Mouse (Mus musculus): ENCODE results near the gene Pik3r2. TPM values are rescaled to one million over a fixed set of nuclear protein-coding genes. Genes with fewer than 3 reads are reported as not detected.

The Pik3r2 gene
- polyA plus RNA-seq, 1 experiment from 2014 or later = 77.3 TPM

- no peaks in the 10 kb centered on the region for H3K36me3 ChIP-seq (ENCODE audit: insufficient read depth, low read length)
- no peak overlapping the region for H3K27ac ChIP-seq (ENCODE audit: low read length)
- H3K27me3 ChIP-seq (ENCODE audit: insufficient read depth, low read length) = peaks cover 57% of the 10 kb centered on the region
- H3K4me3 ChIP-seq (ENCODE audit: low read length) = no peak overlapping the region
- H3K4me2 ChIP-seq (replicated peaks; ENCODE audit: low read depth, low read length) = no peak overlapping the region
- H3K9ac ChIP-seq (replicated peaks; ENCODE audit: low read length) = no peak overlapping the region
- ATAC-seq (ENCODE audit: low FRiP score, low TSS enrichment) = no peak
- no peaks in the 10 kb centered on the region for H3K9me3 ChIP-seq (ENCODE audit: low read length)
- 46% methylated on average over 9 of the region's 9 CpGs for WGBS
- H3K4me1 ChIP-seq (ENCODE audit: insufficient read depth, low read length) = peaks cover 23% of the 10 kb centered on the region
Measured at GRCm38 (mm10) chr8:70746676-70747075, 29.8 kb downstream of the Pik3r2 start.

DNA sequence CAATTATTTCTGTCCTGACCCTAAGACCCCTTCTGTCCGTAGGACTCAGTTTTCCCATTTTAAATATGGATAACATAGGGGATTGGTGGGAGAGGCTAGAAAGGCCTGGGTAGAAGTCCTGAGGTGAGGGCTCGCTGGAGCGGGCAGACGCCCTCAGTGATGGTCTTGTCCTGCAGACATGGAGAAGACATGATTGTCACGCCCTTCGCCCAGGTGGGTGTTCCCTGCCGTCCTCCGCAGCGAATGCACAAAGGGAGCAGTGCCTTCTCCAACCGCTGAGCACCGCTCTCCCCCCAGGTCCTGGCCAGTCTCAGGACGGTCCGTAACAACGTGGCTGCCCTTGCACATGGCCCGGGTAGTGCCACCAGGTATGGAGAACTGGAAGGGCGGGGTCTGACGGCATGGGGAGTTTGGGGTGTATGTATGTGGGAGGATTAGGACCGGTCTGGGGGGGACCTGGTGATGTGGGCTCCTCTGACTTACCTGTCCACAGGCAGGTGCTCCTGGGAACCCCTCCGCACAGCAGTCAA lies 30.8 kb downstream of the Pik3r2 start:
- peaks cover 23% of the 10 kb centered on the region for H3K4me1 ChIP-seq (ENCODE audit: insufficient read depth, low read length)
- H3K4me3 ChIP-seq (ENCODE audit: low read length) = no peak overlapping the region
- no peak overlapping the region for H3K4me2 ChIP-seq (replicated peaks; ENCODE audit: low read depth, low read length)
- H3K27me3 ChIP-seq (ENCODE audit: insufficient read depth, low read length) = peaks cover 64% of the 10 kb centered on the region
- no peaks in the 10 kb centered on the region for H3K9me3 ChIP-seq (ENCODE audit: low read length)
- 53% methylated on average over 19 of the region's 19 CpGs for WGBS
- no peak overlapping the region for H3K27ac ChIP-seq (ENCODE audit: low read length)
- H3K9ac ChIP-seq (replicated peaks; ENCODE audit: low read length) = no peak overlapping the region
- ATAC-seq (ENCODE audit: low FRiP score, low TSS enrichment) = no peak
- H3K36me3 ChIP-seq (ENCODE audit: insufficient read depth, low read length) = no peaks in the 10 kb centered on the region

DNA sequence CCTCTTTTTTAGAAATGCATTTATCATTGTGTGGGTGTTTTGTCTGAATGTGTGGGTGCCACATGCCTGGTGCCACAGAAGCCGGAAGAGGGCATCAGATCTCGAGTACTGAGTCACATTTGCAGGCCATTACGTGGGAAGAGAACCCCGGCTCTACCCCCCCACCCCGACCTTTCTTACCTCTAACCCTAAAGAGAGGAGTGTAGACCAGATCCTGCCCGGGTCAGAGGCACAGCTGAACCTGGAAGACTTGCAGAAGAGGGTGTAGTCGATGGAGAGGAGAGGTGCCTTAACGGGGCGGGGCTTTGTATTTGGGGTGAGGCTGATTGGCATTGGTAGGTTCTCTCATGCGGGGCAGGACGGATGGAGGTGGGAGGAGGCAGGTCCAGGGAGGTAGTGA lies 31.7 kb downstream of the Pik3r2 start:
- Histone ChIP-seq H3K9ac (replicated peaks; ENCODE audit: low read length) (no peak overlapping the region), H3K36me3 (ENCODE audit: insufficient read depth, low read length) (no peaks in the 10 kb centered on the region), H3K4me3 (ENCODE audit: low read length) (no peak overlapping the region), H3K4me2 (replicated peaks; ENCODE audit: low read depth, low read length) (no peak overlapping the region; the same call in 1 of the 2 replicates), H3K9me3 (ENCODE audit: low read length) (no peaks in the 10 kb centered on the region), H3K27me3 (ENCODE audit: insufficient read depth, low read length) (peaks cover 64% of the 10 kb centered on the region), H3K4me1 (ENCODE audit: insufficient read depth, low read length) (peaks cover 23% of the 10 kb centered on the region), H3K27ac (ENCODE audit: low read length) (no peak overlapping the region)
- WGBS = 43% methylated on average over 11 of the region's 11 CpGs
- no peak for ATAC-seq (ENCODE audit: low FRiP score, low TSS enrichment)

GRCm38 (mm10) chr8:70743656-70744590 lies 32.6 kb downstream of the Pik3r2 start:
- peak; percentile 20 for ATAC-seq (ENCODE audit: low FRiP score, low TSS enrichment)
- no peaks in the 10 kb centered on the region for H3K9me3 ChIP-seq (ENCODE audit: low read length)
- peaks cover 23% of the 10 kb centered on the region for H3K4me1 ChIP-seq (ENCODE audit: insufficient read depth, low read length)
- no peaks in the 10 kb centered on the region for H3K36me3 ChIP-seq (ENCODE audit: insufficient read depth, low read length)
- no peak overlapping the region for H3K27ac ChIP-seq (ENCODE audit: low read length)
- H3K4me2 ChIP-seq (replicated peaks; ENCODE audit: low read depth, low read length) = peak overlapping the region; percentile 59
- peak overlapping the region; percentile 38 for H3K4me3 ChIP-seq (ENCODE audit: low read length)
- peak overlapping the region; percentile 58 for H3K9ac ChIP-seq (replicated peaks; ENCODE audit: low read length)
- WGBS = 4% methylated on average over 48 of the region's 48 CpGs
- H3K27me3 ChIP-seq (ENCODE audit: insufficient read depth, low read length) = peaks cover 64% of the 10 kb centered on the region

- H3K4me2 ChIP-seq (replicated peaks; ENCODE audit: low read depth, low read length) = peak overlapping the region; percentile 59
- peaks cover 59% of the 10 kb centered on the region for H3K27me3 ChIP-seq (ENCODE audit: insufficient read depth, low read length)
- peak overlapping the region; percentile 58; the same call in 1 of the 2 replicates for H3K9ac ChIP-seq (replicated peaks; ENCODE audit: low read length)
- no peaks in the 10 kb centered on the region for H3K36me3 ChIP-seq (ENCODE audit: insufficient read depth, low read length)
- WGBS = 3% methylated on average over 38 of the region's 38 CpGs
- no peaks in the 10 kb centered on the region for H3K9me3 ChIP-seq (ENCODE audit: low read length)
- peak overlapping the region; percentile 38 for H3K4me3 ChIP-seq (ENCODE audit: low read length)
- ATAC-seq (ENCODE audit: low FRiP score, low TSS enrichment) = no peak
- no peak overlapping the region for H3K27ac ChIP-seq (ENCODE audit: low read length)
- peaks cover 23% of the 10 kb centered on the region for H3K4me1 ChIP-seq (ENCODE audit: insufficient read depth, low read length)
Measured at GRCm38 (mm10) chr8:70742981-70743655, 33.4 kb downstream of the Pik3r2 start.

- no peak for ATAC-seq (ENCODE audit: low FRiP score, low TSS enrichment)
- peaks cover 22% of the 10 kb centered on the region for H3K4me1 ChIP-seq (ENCODE audit: insufficient read depth, low read length)
- H3K36me3 ChIP-seq (ENCODE audit: insufficient read depth, low read length) = no peaks in the 10 kb centered on the region
- no peaks in the 10 kb centered on the region for H3K9me3 ChIP-seq (ENCODE audit: low read length)
- no peak overlapping the region for H3K27ac ChIP-seq (ENCODE audit: low read length)
- no peak overlapping the region for H3K4me2 ChIP-seq (replicated peaks; ENCODE audit: low read depth, low read length)
- no peak overlapping the region for H3K4me3 ChIP-seq (ENCODE audit: low read length)
- H3K27me3 ChIP-seq (ENCODE audit: insufficient read depth, low read length) = peaks cover 55% of the 10 kb centered on the region
- H3K9ac ChIP-seq (replicated peaks; ENCODE audit: low read length) = no peak overlapping the region
- 55% methylated on average over 11 of the region's 11 CpGs for WGBS
Measured at GRCm38 (mm10) chr8:70742176-70742575, 34.3 kb downstream of the Pik3r2 start.

DNA sequence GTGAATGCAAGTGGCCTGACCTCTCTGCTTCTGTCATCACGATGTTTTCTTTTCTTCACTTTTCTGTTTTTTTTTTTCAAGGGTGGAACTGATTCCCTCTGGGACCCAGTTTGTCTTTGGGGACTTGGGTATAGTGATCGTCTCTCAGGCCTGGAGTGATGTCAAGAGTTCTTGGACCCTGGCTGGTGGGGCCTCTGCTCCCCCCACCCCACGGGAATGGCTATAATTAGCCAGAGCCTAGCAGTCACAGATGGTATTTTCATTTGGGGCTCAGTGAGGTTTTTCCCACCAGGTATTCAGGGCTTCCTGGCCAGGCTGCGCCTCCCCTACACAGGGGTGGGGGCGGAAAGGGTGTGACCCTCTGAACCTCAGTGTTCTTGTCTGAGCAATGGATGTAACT lies 34.9 kb downstream of the Pik3r2 start:
- 44% methylated on average over 5 of the region's 5 CpGs for WGBS
- Histone ChIP-seq H3K36me3 (ENCODE audit: insufficient read depth, low read length) (no peaks in the 10 kb centered on the region), H3K9ac (replicated peaks; ENCODE audit: low read length) (no peak overlapping the region), H3K4me3 (ENCODE audit: low read length) (no peak overlapping the region), H3K4me1 (ENCODE audit: insufficient read depth, low read length) (peaks cover 19% of the 10 kb centered on the region), H3K9me3 (ENCODE audit: low read length) (no peaks in the 10 kb centered on the region), H3K4me2 (replicated peaks; ENCODE audit: low read depth, low read length) (no peak overlapping the region), H3K27ac (ENCODE audit: low read length) (no peak overlapping the region), H3K27me3 (ENCODE audit: insufficient read depth, low read length) (peaks cover 55% of the 10 kb centered on the region)
- no peak for ATAC-seq (ENCODE audit: low FRiP score, low TSS enrichment)

GRCm38 (mm10) chr8:70738211-70738610 lies 38.3 kb downstream of the Pik3r2 start:
- WGBS = 53% methylated on average over 3 of the region's 3 CpGs
- ATAC-seq (ENCODE audit: low FRiP score, low TSS enrichment) = no peak
- Histone ChIP-seq H3K4me2 (replicated peaks; ENCODE audit: low read depth, low read length) (no peak overlapping the region), H3K4me1 (ENCODE audit: insufficient read depth, low read length) (peaks cover 8% of the 10 kb centered on the region), H3K27ac (ENCODE audit: low read length) (no peak overlapping the region), H3K9ac (replicated peaks; ENCODE audit: low read length) (no peak overlapping the region), H3K4me3 (ENCODE audit: low read length) (no peak overlapping the region), H3K27me3 (ENCODE audit: insufficient read depth, low read length) (peaks cover 26% of the 10 kb centered on the region), H3K36me3 (ENCODE audit: insufficient read depth, low read length) (no peaks in the 10 kb centered on the region), H3K9me3 (ENCODE audit: low read length) (no peaks in the 10 kb centered on the region)

DNA sequence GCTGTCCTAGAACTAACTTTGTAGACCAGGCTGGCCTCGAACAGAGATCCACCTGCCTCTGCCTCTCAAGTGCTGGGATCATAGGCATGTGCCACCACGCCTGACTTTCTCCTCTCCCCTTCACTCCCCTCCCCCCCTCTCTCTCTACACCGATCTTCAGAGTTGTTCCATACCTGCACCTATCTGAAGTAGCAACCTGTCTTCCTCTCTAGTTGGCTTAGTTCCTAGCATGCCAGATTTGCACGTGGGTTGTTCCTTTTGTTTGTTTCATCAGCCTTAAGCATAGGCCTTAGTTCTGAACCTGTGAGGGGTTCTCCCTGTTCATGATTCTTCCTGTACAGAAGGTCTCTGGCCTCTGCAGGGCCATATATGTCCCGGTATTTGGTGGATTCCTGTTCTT lies 38.8 kb downstream of the Pik3r2 start:
- Histone ChIP-seq H3K27me3 (ENCODE audit: insufficient read depth, low read length) (peaks cover 22% of the 10 kb centered on the region), H3K4me2 (replicated peaks; ENCODE audit: low read depth, low read length) (no peak overlapping the region), H3K27ac (ENCODE audit: low read length) (no peak overlapping the region), H3K9me3 (ENCODE audit: low read length) (no peaks in the 10 kb centered on the region), H3K4me1 (ENCODE audit: insufficient read depth, low read length) (peaks cover 6% of the 10 kb centered on the region; the same call in 1 of the 2 replicates), H3K9ac (replicated peaks; ENCODE audit: low read length) (no peak overlapping the region), H3K4me3 (ENCODE audit: low read length) (no peak overlapping the region), H3K36me3 (ENCODE audit: insufficient read depth, low read length) (no peaks in the 10 kb centered on the region)
- 70% methylated on average over 5 of the region's 5 CpGs for WGBS
- no peak for ATAC-seq (ENCODE audit: low FRiP score, low TSS enrichment)

Measured in kidney, embryonic 16.5 days (tissue).